Mouse (Mus musculus): ENCODE results near the gene 1700016C15Rik. TPM values are rescaled to one million over a fixed set of nuclear protein-coding genes. Genes with fewer than 3 reads are reported as not detected.

1700016C15Rik gene
- polyA plus RNA-seq (2012; fragmentation: generic; extraction: Trizol), result not detected
- long read RNA-seq, experiment 1, result 0 reads
- long read RNA-seq, experiment 2, result 0 reads

DNA sequence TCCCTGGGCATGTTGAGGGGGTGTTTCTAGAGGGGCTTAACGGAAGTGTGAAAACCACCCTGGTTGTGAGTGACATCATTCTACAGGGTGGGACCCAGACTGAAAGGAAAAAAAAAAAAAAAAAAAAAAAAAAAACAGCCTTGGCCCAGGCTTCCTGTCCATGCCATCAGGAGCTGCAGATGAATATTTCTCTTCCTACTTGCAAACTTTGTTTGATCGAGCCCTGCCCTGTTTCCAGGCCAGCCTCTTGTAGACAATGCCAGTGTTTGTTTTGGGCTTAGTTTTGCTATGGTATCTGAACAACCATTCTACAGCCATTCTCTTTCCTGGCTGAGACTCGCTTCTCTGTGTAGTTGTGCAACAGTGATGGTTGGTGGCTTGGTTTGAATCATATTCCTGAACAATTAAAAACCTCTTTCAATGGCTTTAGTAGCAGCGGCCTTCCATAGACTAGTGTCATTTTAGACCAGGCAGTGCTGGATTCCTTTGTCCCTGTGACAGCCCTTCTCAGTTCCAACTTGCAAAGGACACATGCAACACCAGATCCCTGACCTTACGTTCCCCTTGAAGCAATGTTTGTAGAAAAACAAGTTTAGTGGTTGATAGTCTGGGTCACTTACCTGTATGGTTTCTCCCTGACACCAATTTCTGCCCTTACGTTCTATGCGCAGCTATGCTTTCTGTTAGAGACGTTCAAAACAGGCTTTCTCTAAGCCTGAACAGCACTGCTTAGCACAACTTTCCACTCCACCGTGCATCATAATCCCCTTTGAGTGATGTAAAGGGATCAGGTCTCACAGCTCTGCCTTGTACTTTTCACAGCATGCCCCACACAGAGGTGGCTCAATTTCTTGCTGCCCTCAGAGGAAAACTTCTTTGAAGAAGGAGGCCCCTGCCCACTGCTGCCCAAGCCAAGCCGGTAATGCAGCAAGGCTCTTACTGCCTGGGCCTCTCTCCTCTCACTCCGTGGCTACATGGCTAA, at the start of gene 1700016C15Rik:
1700016C15Rik (plus strand) TSS at position 772 of the 982 bp plus-strand sequence.
- H3K36me3 ChIP-seq (ENCODE audit: control insufficient read depth, insufficient read depth), result no peaks in the 10 kb centered on the region
- H3K27me3 ChIP-seq (ENCODE audit: control insufficient read depth, insufficient read depth, insufficient read length), result no peaks in the 10 kb centered on the region
- no peak within 1 kb of the TSS for H3K4me3 ChIP-seq (ENCODE audit: insufficient read depth, poor library complexity, severe bottlenecking)
- H3ac ChIP-seq (ENCODE audit: control insufficient read depth, insufficient read length, low read depth), result no peak within 1 kb of the TSS
- H3K79me2 ChIP-seq (ENCODE audit: control insufficient read depth, insufficient read depth), result no peaks in the 10 kb centered on the region
- no peak for TF ChIP-seq MAX (IDR thresholded peaks at IDR 0.05)
- TF ChIP-seq MYOD1 (IDR thresholded peaks at IDR 0.05; ENCODE audit: control insufficient read depth, insufficient read length, low read depth), result no peak
- TF ChIP-seq CTCF (IDR thresholded peaks at IDR 0.05; ENCODE audit: control insufficient read depth, insufficient read depth, insufficient read length), result no peak
- TF ChIP-seq USF1 (IDR thresholded peaks at IDR 0.05; ENCODE audit: low read depth), result no peak
- no peak for TF ChIP-seq FOSL1 (IDR thresholded peaks at IDR 0.05; ENCODE audit: insufficient read depth, low read length, poor library complexity, severe bottlenecking)
- TF ChIP-seq MYOG (IDR thresholded peaks at IDR 0.05; ENCODE audit: control insufficient read depth, extremely low read depth, insufficient read length), result no peak
- TF ChIP-seq CEBPB (IDR thresholded peaks at IDR 0.05; ENCODE audit: low read depth), result no peak
- H3K79me3 ChIP-seq (ENCODE audit: low read depth), result no peaks in the 10 kb centered on the region

DNA sequence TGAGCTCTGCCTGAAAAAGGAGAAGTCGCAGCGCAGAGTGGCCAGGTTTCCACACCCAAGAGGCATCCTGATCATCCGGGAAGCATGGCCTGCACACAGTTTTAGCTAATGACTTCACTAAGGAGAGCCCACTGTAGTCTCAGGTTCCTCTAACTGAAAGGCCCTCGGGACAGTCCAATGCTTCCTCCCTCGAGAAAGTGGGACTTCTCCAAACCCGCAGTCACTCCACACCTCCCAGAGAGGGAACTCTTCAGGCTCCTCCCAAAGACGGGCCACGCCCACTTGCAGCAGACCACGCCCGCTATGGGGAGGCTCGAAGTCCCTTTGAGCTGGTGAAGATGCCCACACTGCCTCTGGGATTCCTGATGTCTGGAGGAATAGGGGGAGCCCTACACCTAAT, 48.4 kb upstream of the 1700016C15Rik start:
- no peak overlapping the region for H3K4me3 ChIP-seq (ENCODE audit: insufficient read depth, poor library complexity, severe bottlenecking)
- no peaks in the 10 kb centered on the region for H3K79me2 ChIP-seq (ENCODE audit: control insufficient read depth, insufficient read depth)
- H3ac ChIP-seq (ENCODE audit: control insufficient read depth, insufficient read length, low read depth), result no peak overlapping the region
- H3K79me3 ChIP-seq (ENCODE audit: low read depth), result no peaks in the 10 kb centered on the region
- no peaks in the 10 kb centered on the region for H3K27me3 ChIP-seq (ENCODE audit: control insufficient read depth, insufficient read depth, insufficient read length)
- no peak for TF ChIP-seq CEBPB (IDR thresholded peaks at IDR 0.05; ENCODE audit: low read depth)
- no peak for TF ChIP-seq CTCF (IDR thresholded peaks at IDR 0.05; ENCODE audit: control insufficient read depth, insufficient read depth, insufficient read length)
- TF ChIP-seq MYOD1 (IDR thresholded peaks at IDR 0.05; ENCODE audit: control insufficient read depth, insufficient read length, low read depth), result no peak
- no peak for TF ChIP-seq MYOG (IDR thresholded peaks at IDR 0.05; ENCODE audit: control insufficient read depth, extremely low read depth, insufficient read length)
- no peak for TF ChIP-seq FOSL1 (IDR thresholded peaks at IDR 0.05; ENCODE audit: insufficient read depth, low read length, poor library complexity, severe bottlenecking)
- H3K36me3 ChIP-seq (ENCODE audit: control insufficient read depth, insufficient read depth), result no peaks in the 10 kb centered on the region

DNA sequence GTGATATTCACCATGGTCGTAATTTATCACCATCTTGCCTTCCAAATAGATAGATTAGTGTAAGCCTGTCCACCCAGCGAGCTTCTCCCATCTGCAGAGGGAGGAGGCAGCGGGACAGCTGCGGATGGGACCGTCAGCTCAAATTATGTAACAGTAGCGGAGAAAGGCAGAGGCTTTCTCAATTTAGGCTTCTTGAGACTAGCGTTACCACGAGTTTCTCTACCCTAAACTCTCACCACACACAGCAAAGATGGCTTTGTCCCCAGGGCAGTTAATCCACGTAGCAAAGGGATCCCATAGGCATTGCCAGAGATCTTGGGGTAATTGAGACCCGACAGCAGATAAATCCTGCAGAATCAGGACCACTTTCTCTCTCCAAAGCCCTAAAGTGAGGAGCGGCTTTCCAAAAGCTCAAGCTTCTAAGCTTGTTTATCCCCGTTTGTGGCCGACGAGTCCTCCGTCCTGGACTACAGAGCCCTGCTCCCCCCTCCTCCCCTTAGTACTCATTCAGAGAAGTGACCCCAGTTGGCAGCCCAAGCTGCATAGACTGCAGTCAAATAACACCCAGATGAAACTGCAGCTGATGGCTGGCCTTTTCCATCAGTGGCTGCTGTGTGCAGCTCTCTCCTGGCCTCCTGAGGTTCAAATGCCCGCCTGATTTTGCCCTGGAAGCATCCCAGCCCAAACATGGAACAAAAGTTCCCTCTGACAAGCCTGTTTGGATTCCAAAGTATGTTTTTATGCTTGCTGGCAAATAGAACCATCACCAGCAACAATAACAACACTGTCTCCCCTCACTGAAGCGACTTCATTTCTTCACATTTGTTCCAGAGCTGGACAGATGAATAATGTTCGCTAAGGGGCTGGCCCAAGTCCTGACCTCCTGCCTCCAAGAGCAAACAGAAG, 45.4 kb upstream of the 1700016C15Rik start:
- no peak overlapping the region for H3K4me3 ChIP-seq (ENCODE audit: insufficient read depth, poor library complexity, severe bottlenecking)
- H3ac ChIP-seq (ENCODE audit: control insufficient read depth, insufficient read length, low read depth), result no peak overlapping the region
- TF ChIP-seq USF1 (IDR thresholded peaks at IDR 0.05; ENCODE audit: low read depth) (no peak), MAX (IDR thresholded peaks at IDR 0.05) (no peak), MYOD1 (IDR thresholded peaks at IDR 0.05; ENCODE audit: control insufficient read depth, insufficient read length, low read depth) (no peak), CTCF (IDR thresholded peaks at IDR 0.05; ENCODE audit: control insufficient read depth, insufficient read depth, insufficient read length) (no peak), MYOG (IDR thresholded peaks at IDR 0.05; ENCODE audit: control insufficient read depth, extremely low read depth, insufficient read length) (no peak), CEBPB (IDR thresholded peaks at IDR 0.05; ENCODE audit: low read depth) (no peak), FOSL1 (IDR thresholded peaks at IDR 0.05; ENCODE audit: insufficient read depth, low read length, poor library complexity, severe bottlenecking) (no peak)
- H3K36me3 ChIP-seq (ENCODE audit: control insufficient read depth, insufficient read depth), result no peaks in the 10 kb centered on the region
- H3K79me3 ChIP-seq (ENCODE audit: low read depth), result no peaks in the 10 kb centered on the region
- H3K27me3 ChIP-seq (ENCODE audit: control insufficient read depth, insufficient read depth, insufficient read length), result no peaks in the 10 kb centered on the region
- H3K79me2 ChIP-seq (ENCODE audit: control insufficient read depth, insufficient read depth), result no peaks in the 10 kb centered on the region

DNA sequence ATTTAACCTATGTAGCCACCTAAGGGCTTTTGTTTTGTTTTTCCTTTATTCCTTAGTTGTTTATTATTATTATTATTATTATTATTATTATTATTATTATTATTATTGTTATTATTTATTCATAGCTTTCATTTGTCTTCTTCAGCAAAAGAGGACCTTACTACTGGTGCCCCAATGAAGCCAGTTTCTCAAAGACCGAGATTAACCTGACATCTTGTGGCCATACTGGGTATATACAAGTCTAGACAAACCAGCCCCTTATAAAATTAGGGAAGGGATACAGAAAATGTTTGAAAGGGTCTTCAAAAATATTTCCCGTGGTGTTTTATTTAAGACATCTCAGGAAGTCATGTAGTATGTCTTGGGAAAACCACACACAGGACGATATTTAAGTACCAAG, 44.7 kb upstream of the 1700016C15Rik start:
- Histone ChIP-seq H3ac (ENCODE audit: control insufficient read depth, insufficient read length, low read depth) (no peak overlapping the region), H3K27me3 (ENCODE audit: control insufficient read depth, insufficient read depth, insufficient read length) (no peaks in the 10 kb centered on the region), H3K79me3 (ENCODE audit: low read depth) (no peaks in the 10 kb centered on the region), H3K4me3 (ENCODE audit: insufficient read depth, poor library complexity, severe bottlenecking) (no peak overlapping the region), H3K79me2 (ENCODE audit: control insufficient read depth, insufficient read depth) (no peaks in the 10 kb centered on the region), H3K36me3 (ENCODE audit: control insufficient read depth, insufficient read depth) (no peaks in the 10 kb centered on the region)
- no peak for TF ChIP-seq USF1 (IDR thresholded peaks at IDR 0.05; ENCODE audit: low read depth)
- no peak for TF ChIP-seq MYOG (IDR thresholded peaks at IDR 0.05; ENCODE audit: control insufficient read depth, extremely low read depth, insufficient read length)
- no peak for TF ChIP-seq MAX (IDR thresholded peaks at IDR 0.05)
- no peak for TF ChIP-seq FOSL1 (IDR thresholded peaks at IDR 0.05; ENCODE audit: insufficient read depth, low read length, poor library complexity, severe bottlenecking)
- TF ChIP-seq CEBPB (IDR thresholded peaks at IDR 0.05; ENCODE audit: low read depth), result no peak
- no peak for TF ChIP-seq MYOD1 (IDR thresholded peaks at IDR 0.05; ENCODE audit: control insufficient read depth, insufficient read length, low read depth)
- TF ChIP-seq CTCF (IDR thresholded peaks at IDR 0.05; ENCODE audit: control insufficient read depth, insufficient read depth, insufficient read length), result no peak

DNA sequence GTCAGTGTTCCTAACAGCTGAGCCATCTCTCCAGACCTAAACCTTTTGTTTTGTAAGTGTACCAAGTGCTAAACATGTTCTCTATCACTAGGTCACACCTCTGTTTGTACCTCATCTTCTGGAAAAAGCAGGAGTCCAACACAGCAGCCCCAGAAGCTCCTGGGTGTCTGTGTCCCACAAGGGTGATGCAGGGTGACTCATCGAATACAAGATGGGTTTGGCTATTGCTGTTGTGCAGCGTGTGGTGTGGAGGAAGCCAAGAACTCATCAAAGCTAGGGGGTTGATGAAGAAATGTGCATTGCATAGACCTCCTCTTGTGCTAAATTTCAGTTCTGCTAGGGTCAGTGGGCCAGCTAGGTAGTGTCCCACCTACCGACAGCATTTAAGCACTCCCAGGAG, 43.5 kb upstream of the 1700016C15Rik start:
- H3K79me3 ChIP-seq (ENCODE audit: low read depth), result no peaks in the 10 kb centered on the region
- H3K27me3 ChIP-seq (ENCODE audit: control insufficient read depth, insufficient read depth, insufficient read length), result no peaks in the 10 kb centered on the region
- no peaks in the 10 kb centered on the region for H3K36me3 ChIP-seq (ENCODE audit: control insufficient read depth, insufficient read depth)
- no peak overlapping the region for H3ac ChIP-seq (ENCODE audit: control insufficient read depth, insufficient read length, low read depth)
- TF ChIP-seq MYOD1 (IDR thresholded peaks at IDR 0.05; ENCODE audit: control insufficient read depth, insufficient read length, low read depth) (no peak), MAX (IDR thresholded peaks at IDR 0.05) (no peak), CEBPB (IDR thresholded peaks at IDR 0.05; ENCODE audit: low read depth) (no peak), USF1 (IDR thresholded peaks at IDR 0.05; ENCODE audit: low read depth) (no peak), MYOG (IDR thresholded peaks at IDR 0.05; ENCODE audit: control insufficient read depth, extremely low read depth, insufficient read length) (no peak), FOSL1 (IDR thresholded peaks at IDR 0.05; ENCODE audit: insufficient read depth, low read length, poor library complexity, severe bottlenecking) (no peak)
- H3K79me2 ChIP-seq (ENCODE audit: control insufficient read depth, insufficient read depth), result no peaks in the 10 kb centered on the region
- no peak overlapping the region for H3K4me3 ChIP-seq (ENCODE audit: insufficient read depth, poor library complexity, severe bottlenecking)

All from C2C12 (cell line).